Comparison of ENCODE assay signal across 16 mouse cellular contexts in the genomic region with DNA sequence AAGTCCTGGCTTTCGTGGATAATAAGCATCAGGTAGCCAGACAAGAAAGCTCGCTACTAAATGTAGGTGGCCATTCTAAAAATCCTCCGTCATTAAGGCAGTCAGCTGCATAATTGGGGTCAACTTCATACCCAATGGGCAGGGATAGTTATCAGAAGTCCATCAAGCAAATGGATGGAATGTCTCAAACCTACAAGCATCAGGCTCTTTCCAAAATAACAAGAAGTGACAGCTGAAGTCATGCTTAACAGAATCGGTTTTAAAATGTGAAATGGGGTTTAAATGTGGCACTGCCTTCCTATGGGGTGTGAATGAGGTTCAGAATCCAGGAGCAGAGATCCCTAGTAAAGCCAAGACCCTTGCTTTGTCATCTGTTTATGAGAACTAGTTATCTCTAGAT.
"Had no signal": no experiment of that assay in that cellular context is flagged by ENCODE, and none has a peak within 500 bp of the region (broad histone marks: within the 10 kb centered on the region; RNA-seq: fewer than 3 reads in every experiment).

No protein-coding gene starts in this region.

- H3K4me1 ChIP-seq: limb, embryonic 12.5 days; midbrain, embryonic 13.5 days had no signal

- H3K27me3 ChIP-seq: limb, embryonic 12.5 days; limb, embryonic 15.5 days; lung, embryonic 15.5 days; midbrain, embryonic 13.5 days had no signal

- H3K4me2 ChIP-seq: limb, embryonic 12.5 days; limb, embryonic 15.5 days; liver, embryonic 11.5 days; lung, embryonic 15.5 days; midbrain, embryonic 13.5 days had no signal

- H3K9ac ChIP-seq: limb, embryonic 12.5 days; limb, embryonic 15.5 days; liver, embryonic 14.5 days; lung, embryonic 15.5 days; midbrain, embryonic 13.5 days had no signal

- ATAC-seq: intestine, postnatal 0 days had no signal

- DNase-seq: kidney, adult 2 months; kidney, postnatal 25 days; lung, adult 18-20 months; lung, postnatal 10 days; thymus, adult 18-20 months; thymus, postnatal 36 days had no signal

- H3K27ac ChIP-seq: kidney, postnatal 0 days; limb, embryonic 12.5 days; limb, embryonic 15.5 days; liver, embryonic 14.5 days; lung, embryonic 15.5 days; midbrain, embryonic 10.5 days; midbrain, embryonic 13.5 days had no signal

- H3K36me3 ChIP-seq: limb, embryonic 12.5 days; limb, embryonic 15.5 days; lung, embryonic 15.5 days; midbrain, embryonic 10.5 days; midbrain, embryonic 13.5 days had no signal

- H3K9me3 ChIP-seq: limb, embryonic 12.5 days; limb, embryonic 15.5 days; lung, embryonic 15.5 days; megakaryocyte, embryonic 14.5 days; midbrain, embryonic 10.5 days; midbrain, embryonic 13.5 days had no signal

- H3K4me3 ChIP-seq: limb, embryonic 12.5 days; limb, embryonic 15.5 days; lung, embryonic 15.5 days; megakaryocyte, embryonic 14.5 days; midbrain, embryonic 10.5 days; midbrain, embryonic 13.5 days had no signal
